Mouse (Mus musculus) forebrain, embryonic 13.5 days (tissue): Measurements from ENCODE around the gene Elp5. TPM values are rescaled to one million over a fixed set of nuclear protein-coding genes. Genes with fewer than 3 reads are reported as not detected.

Source experiments
- ATAC-seq: fragments of 200-750 bp; cut with Nextera tagmentation; 2 replicates; pipeline ENCODE4 v1.8.0; 2017
- H3K27ac ChIP-seq: fragments of 300-500 bp; sonication (generic); 2 replicates; pipeline ENCODE4 v1.5.1; 2015; ENCODE audit warnings: inconsistent platforms, mild to moderate bottlenecking, moderate library complexity
- H3K27me3 ChIP-seq: fragments of 300-500 bp; sonication (generic); 2 replicates; pipeline ENCODE4 v1.6.1; 2015; ENCODE audit warnings: mild to moderate bottlenecking, inconsistent platforms
- H3K36me3 ChIP-seq: fragments of 300-500 bp; sonication (generic); 2 replicates; pipeline ENCODE4 v1.6.1; 2015; ENCODE audit warnings: mild to moderate bottlenecking, inconsistent platforms; ENCODE audit not compliant: poor library complexity, severe bottlenecking
- H3K4me1 ChIP-seq: fragments of 300-500 bp; sonication (generic); 2 replicates; pipeline ENCODE4 v1.6.1; 2015; ENCODE audit warnings: inconsistent platforms
- H3K4me2 ChIP-seq: fragments of 300-500 bp; sonication (generic); 2 replicates; pipeline ENCODE4 v1.6.1; 2015; ENCODE audit warnings: inconsistent platforms, mild to moderate bottlenecking, moderate library complexity
- H3K4me3 ChIP-seq: fragments of 300-500 bp; sonication (generic); 2 replicates; pipeline ENCODE4 v1.5.1; 2015; ENCODE audit warnings: mild to moderate bottlenecking, inconsistent platforms
- H3K9ac ChIP-seq: fragments of 300-500 bp; sonication (generic); 2 replicates; pipeline ENCODE4 v1.6.1; 2015; ENCODE audit warnings: mild to moderate bottlenecking, inconsistent platforms
- H3K9me3 ChIP-seq: fragments of 300-500 bp; sonication (generic); replicated peaks from 2 replicates; pipeline ENCODE4 v1.6.1; 2016; ENCODE audit warnings: inconsistent platforms
- WGBS: fragments of 180-500 bp; shearing (Covaris S2); methylation state at CpG from one replicate; pipeline ENCODE4 v1.1.7; 2015; 5-methylcytosine and 5-hydroxymethylcytosine counted together
- polyA plus RNA-seq: library from polyadenylated mRNA; unstranded; fragments of >200 nt; fragmentation: Nextera tagmentation; extraction: Ambion mirVana; gene quantifications from 2 replicates; pipeline ENCODE4 v1.2.1, GENCODE M21; 2015

Elp5 gene
- polyA plus RNA-seq, 1 experiment from 2014 or later: 164 TPM

- H3K27me3 ChIP-seq: no peaks in the 10 kb centered on the region
- peak overlapping the region; percentile 10; the same call in 1 of the 2 replicates for H3K4me2 ChIP-seq
- no peak overlapping the region for H3K4me3 ChIP-seq
- no peak for ATAC-seq
- H3K27ac ChIP-seq: no peak overlapping the region
- no peak overlapping the region for H3K9ac ChIP-seq
- no peaks in the 10 kb centered on the region for H3K9me3 ChIP-seq
- peaks cover 36% of the 10 kb centered on the region for H3K36me3 ChIP-seq
- peaks cover 57% of the 10 kb centered on the region for H3K4me1 ChIP-seq
- 92% methylated on average over 27 of the region's 27 CpGs for WGBS
These were observed 16.5 kb upstream of the Elp5 start for GRCm38 (mm10) chr11:69998567-69999491.

GRCm38 (mm10) chr11:69997070-69997509 lies 14.8 kb upstream of the Elp5 start:
- Histone ChIP-seq H3K4me3 (peak overlapping the region; percentile 96), H3K4me1 (peaks cover 50% of the 10 kb centered on the region), H3K27me3 (no peaks in the 10 kb centered on the region), H3K4me2 (peak overlapping the region; percentile 67), H3K9ac (peak overlapping the region; percentile 95), H3K27ac (peak overlapping the region; percentile 96), H3K9me3 (no peaks in the 10 kb centered on the region), H3K36me3 (peaks cover 42% of the 10 kb centered on the region)
- ATAC-seq: peak; percentile 14; the same call in 1 of the 2 replicates
- WGBS: under 1% methylated on average over 31 of the region's 44 CpGs

GRCm38 (mm10) chr11:69996161-69997061 lies 14.1 kb upstream of the Elp5 start:
- peaks cover 42% of the 10 kb centered on the region for H3K36me3 ChIP-seq
- peak overlapping the region; percentile 67 for H3K4me2 ChIP-seq
- peak overlapping the region; percentile 96 for H3K4me3 ChIP-seq
- WGBS: 1% methylated on average over 62 of the region's 66 CpGs
- peak overlapping the region; percentile 96 for H3K27ac ChIP-seq
- H3K9ac ChIP-seq: peak overlapping the region; percentile 95
- ATAC-seq: peak; percentile 0; the same call in 1 of the 2 replicates
- no peaks in the 10 kb centered on the region for H3K9me3 ChIP-seq
- no peaks in the 10 kb centered on the region for H3K27me3 ChIP-seq
- peaks cover 45% of the 10 kb centered on the region for H3K4me1 ChIP-seq

GRCm38 (mm10) chr11:69995391-69995960 lies 13.2 kb upstream of the Elp5 start, which contains the start of gene Phf23:
Gene Phf23 (plus strand): TSS chr11:69995777.
- Histone ChIP-seq H3K9me3 (no peaks in the 10 kb centered on the region), H3K4me2 (peak within 1 kb of the TSS; percentile 67), H3K27ac (peak within 1 kb of the TSS; percentile 96), H3K27me3 (no peaks in the 10 kb centered on the region), H3K36me3 (peaks cover 42% of the 10 kb centered on the region), H3K9ac (peak within 1 kb of the TSS; percentile 95), H3K4me3 (peak within 1 kb of the TSS; percentile 96), H3K4me1 (peaks cover 43% of the 10 kb centered on the region)
- 1% methylated on average over 36 of the region's 36 CpGs for WGBS
- ATAC-seq: peak; percentile 86

- H3K9me3 ChIP-seq: no peaks in the 10 kb centered on the region
- H3K4me2 ChIP-seq: peak overlapping the region; percentile 67; the same call in 1 of the 2 replicates
- no peak overlapping the region for H3K9ac ChIP-seq
- H3K27me3 ChIP-seq: no peaks in the 10 kb centered on the region
- peaks cover 44% of the 10 kb centered on the region for H3K36me3 ChIP-seq
- ATAC-seq: no peak
- no peak overlapping the region for H3K27ac ChIP-seq
- WGBS: 88% methylated on average over 11 of the region's 11 CpGs
- H3K4me3 ChIP-seq: peak overlapping the region; percentile 4; the same call in 1 of the 2 replicates
- H3K4me1 ChIP-seq: peaks cover 41% of the 10 kb centered on the region
These were observed 12.2 kb upstream of the Elp5 start for GRCm38 (mm10) chr11:69994401-69995090.

GRCm38 (mm10) chr11:69992932-69993331 lies 10.6 kb upstream of the Elp5 start:
- Histone ChIP-seq H3K36me3 (peaks cover 44% of the 10 kb centered on the region), H3K4me3 (peak overlapping the region; percentile 66), H3K9ac (peak overlapping the region; percentile 81), H3K27ac (no peak overlapping the region), H3K4me1 (peaks cover 33% of the 10 kb centered on the region), H3K9me3 (no peaks in the 10 kb centered on the region), H3K4me2 (peak overlapping the region; percentile 79), H3K27me3 (no peaks in the 10 kb centered on the region)
- WGBS: 96% methylated on average over 3 of the region's 3 CpGs
- ATAC-seq: no peak

GRCm38 (mm10) chr11:69992396-69992795 lies 10.1 kb upstream of the Elp5 start:
- H3K36me3 ChIP-seq: peaks cover 44% of the 10 kb centered on the region
- no peaks in the 10 kb centered on the region for H3K27me3 ChIP-seq
- ATAC-seq: no peak
- H3K4me3 ChIP-seq: peak overlapping the region; percentile 66
- no peaks in the 10 kb centered on the region for H3K9me3 ChIP-seq
- H3K27ac ChIP-seq: no peak overlapping the region
- peak overlapping the region; percentile 79 for H3K4me2 ChIP-seq
- peak overlapping the region; percentile 81 for H3K9ac ChIP-seq
- 88% methylated on average over 10 of the region's 10 CpGs for WGBS
- peaks cover 28% of the 10 kb centered on the region for H3K4me1 ChIP-seq

GRCm38 (mm10) chr11:69991711-69992110 lies 9.4 kb upstream of the Elp5 start:
- WGBS: under 1% methylated on average over 15 of the region's 15 CpGs
- Histone ChIP-seq H3K4me2 (peak overlapping the region; percentile 79), H3K9ac (peak overlapping the region; percentile 81), H3K27ac (peak overlapping the region; percentile 94), H3K36me3 (peaks cover 51% of the 10 kb centered on the region), H3K27me3 (no peaks in the 10 kb centered on the region), H3K4me1 (peaks cover 25% of the 10 kb centered on the region), H3K4me3 (peak overlapping the region; percentile 66), H3K9me3 (no peaks in the 10 kb centered on the region)
- peak; percentile 19 for ATAC-seq

GRCm38 (mm10) chr11:69990850-69991691 lies 8.8 kb upstream of the Elp5 start, which contains the start of gene Gabarap:
Gene Gabarap (plus strand): TSS chr11:69991143.
- peak; percentile 73 for ATAC-seq
- H3K27ac ChIP-seq: peak within 1 kb of the TSS; percentile 94
- H3K9me3 ChIP-seq: no peaks in the 10 kb centered on the region
- under 1% methylated on average over 40 of the region's 40 CpGs for WGBS
- peaks cover 58% of the 10 kb centered on the region for H3K36me3 ChIP-seq
- H3K9ac ChIP-seq: peak within 1 kb of the TSS; percentile 81
- no peaks in the 10 kb centered on the region for H3K27me3 ChIP-seq
- peak within 1 kb of the TSS; percentile 79 for H3K4me2 ChIP-seq
- H3K4me3 ChIP-seq: peak within 1 kb of the TSS; percentile 66
- peaks cover 25% of the 10 kb centered on the region for H3K4me1 ChIP-seq

- Histone ChIP-seq H3K9me3 (no peaks in the 10 kb centered on the region), H3K4me2 (no peak overlapping the region), H3K4me3 (no peak overlapping the region), H3K36me3 (peaks cover 67% of the 10 kb centered on the region), H3K4me1 (peaks cover 23% of the 10 kb centered on the region), H3K27ac (peak overlapping the region; percentile 94; the same call in 1 of the 2 replicates), H3K27me3 (no peaks in the 10 kb centered on the region), H3K9ac (0 out of 2 replicates have a peak overlapping the region, but pooled peaks have one; percentile 8)
- WGBS: 90% methylated on average over 8 of the region's 8 CpGs
- ATAC-seq: no peak
These were observed 7.6 kb upstream of the Elp5 start for GRCm38 (mm10) chr11:69989949-69990348.
